Mouse (Mus musculus): ENCODE data around the gene Il27ra.

Il27ra gene

GRCm38 (mm10) chr8:84042066-84042947 lies at the start of gene Il27ra:
Gene Il27ra, minus strand, starts transcription at chr8:84042589.
- DNase-seq: no peak

GRCm38 (mm10) chr8:84090585-84090984 lies 48.2 kb upstream of the Il27ra start:
- no peak for DNase-seq

GRCm38 (mm10) chr8:84089277-84089676 lies 46.9 kb upstream of the Il27ra start:
- DNase-seq: no peak

- no peak for DNase-seq
These were observed 45.4 kb upstream of the Il27ra start for GRCm38 (mm10) chr8:84087821-84088220.

- no peak for DNase-seq
These were observed 44.8 kb upstream of the Il27ra start for GRCm38 (mm10) chr8:84087156-84087555.

GRCm38 (mm10) chr8:84084341-84085115 lies 42.1 kb upstream of the Il27ra start:
- no peak for DNase-seq

- DNase-seq: no peak
These were observed 41.4 kb upstream of the Il27ra start for GRCm38 (mm10) chr8:84083829-84084241.

- DNase-seq: no peak
These were observed 36.8 kb upstream of the Il27ra start for GRCm38 (mm10) chr8:84079206-84079605.

- DNase-seq: no peak
These were observed 34.5 kb upstream of the Il27ra start for GRCm38 (mm10) chr8:84076849-84077248.

GRCm38 (mm10) chr8:84076412-84076811 lies 34.0 kb upstream of the Il27ra start:
- no peak for DNase-seq

GRCm38 (mm10) chr8:84073230-84073976 lies 31.0 kb upstream of the Il27ra start:
- no peak for DNase-seq

- no peak for DNase-seq
These were observed 29.9 kb upstream of the Il27ra start for GRCm38 (mm10) chr8:84072321-84072720.

- DNase-seq: no peak
These were observed 29.5 kb upstream of the Il27ra start for GRCm38 (mm10) chr8:84071921-84072320.

GRCm38 (mm10) chr8:84070667-84071066 lies 28.3 kb upstream of the Il27ra start:
- DNase-seq: no peak

- DNase-seq: no peak
These were observed 27.9 kb upstream of the Il27ra start for GRCm38 (mm10) chr8:84070241-84070640.

- DNase-seq: no peak
These were observed 27.4 kb upstream of the Il27ra start for GRCm38 (mm10) chr8:84069750-84070149.

GRCm38 (mm10) chr8:84069169-84069568 lies 26.8 kb upstream of the Il27ra start:
- no peak for DNase-seq

- no peak for DNase-seq
These were observed 26.1 kb upstream of the Il27ra start for GRCm38 (mm10) chr8:84068316-84069035.

GRCm38 (mm10) chr8:84067911-84068310 lies 25.5 kb upstream of the Il27ra start:
- DNase-seq: no peak

- peak; percentile 93 for DNase-seq
These were observed 24.7 kb upstream of the Il27ra start for GRCm38 (mm10) chr8:84067047-84067573.

- peak; percentile 99 for DNase-seq
These were observed 24.0 kb upstream of the Il27ra start, which contains the start of gene Rfx1 for GRCm38 (mm10) chr8:84066291-84066930. Gene Rfx1, plus strand, starts transcription at chr8:84066834.

Data from cerebellum, adult 11 months (tissue).